Mouse (Mus musculus): ENCODE measurements around the gene Ucp1.

Gene Ucp1

GRCm38 (mm10) chr8:83331567-83331898, 41.4 kb downstream of the Ucp1 start:
- peak in 1 of 2 experiments; percentile 6 for DNase-seq (ENCODE audit: low read depth in 2 of 2, low spot score in 2 of 2)

- DNase-seq (ENCODE audit: low read depth in 2 of 2, low spot score in 2 of 2), result peak; percentile 81 to 87
Observed at GRCm38 (mm10) chr8:83331899-83332697, 41.9 kb downstream of the Ucp1 start, which contains the start of gene Elmod2. Gene Elmod2 (minus strand): TSS chr8:83332486.

GRCm38 (mm10) chr8:83332864-83333263, 42.7 kb downstream of the Ucp1 start:
- no peak for DNase-seq (ENCODE audit: low read depth in 2 of 2, low spot score in 2 of 2)

- no peak for DNase-seq (ENCODE audit: low read depth in 2 of 2, low spot score in 2 of 2)
Observed at GRCm38 (mm10) chr8:83342076-83342475, 51.9 kb downstream of the Ucp1 start.

- DNase-seq (ENCODE audit: low read depth in 2 of 2, low spot score in 2 of 2), result no peak
Observed at GRCm38 (mm10) chr8:83342693-83343092, 52.5 kb downstream of the Ucp1 start.

All from CD8-positive naive resting alpha-beta T cell, adult 2 months (primary cell).